Mouse (Mus musculus): ENCODE measurements at regions not wholly inside any gene's neighbourhood (a gene's known extent, or its start where the extent isn't known, plus 50 kb on each side); places are given as distances from the start of the nearest gene placed in this dataset.
"Not testable (repeated sequence)": the region's sequence is repeated elsewhere in the genome, so short reads cannot be mapped to it uniquely, and the experiment has no call there.

DNA sequence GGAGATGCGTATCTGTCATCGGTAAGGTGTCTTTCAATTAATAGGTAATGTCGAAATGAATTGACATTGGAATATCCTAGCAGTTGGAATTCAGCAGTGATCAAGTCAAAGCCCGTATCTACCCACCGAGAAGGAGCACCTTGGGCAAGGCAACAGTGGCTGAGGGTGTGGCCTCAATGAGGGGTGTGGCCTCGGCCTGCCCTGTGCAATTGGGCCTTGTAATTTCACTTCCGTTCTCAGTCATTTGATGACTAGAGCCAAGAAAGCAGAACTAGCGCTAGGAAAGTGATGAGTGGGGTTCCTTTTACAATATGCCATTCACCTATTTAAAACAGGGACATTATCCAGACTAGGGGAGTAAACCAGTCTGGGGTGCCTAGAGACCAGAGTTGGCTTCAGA lies 77.6 kb downstream of the Elovl4 start:
- 55% methylated on average over 8 of the region's 8 CpGs for WGBS
- no peak for DNase-seq (ENCODE audit: low read depth, low spot score)

DNA sequence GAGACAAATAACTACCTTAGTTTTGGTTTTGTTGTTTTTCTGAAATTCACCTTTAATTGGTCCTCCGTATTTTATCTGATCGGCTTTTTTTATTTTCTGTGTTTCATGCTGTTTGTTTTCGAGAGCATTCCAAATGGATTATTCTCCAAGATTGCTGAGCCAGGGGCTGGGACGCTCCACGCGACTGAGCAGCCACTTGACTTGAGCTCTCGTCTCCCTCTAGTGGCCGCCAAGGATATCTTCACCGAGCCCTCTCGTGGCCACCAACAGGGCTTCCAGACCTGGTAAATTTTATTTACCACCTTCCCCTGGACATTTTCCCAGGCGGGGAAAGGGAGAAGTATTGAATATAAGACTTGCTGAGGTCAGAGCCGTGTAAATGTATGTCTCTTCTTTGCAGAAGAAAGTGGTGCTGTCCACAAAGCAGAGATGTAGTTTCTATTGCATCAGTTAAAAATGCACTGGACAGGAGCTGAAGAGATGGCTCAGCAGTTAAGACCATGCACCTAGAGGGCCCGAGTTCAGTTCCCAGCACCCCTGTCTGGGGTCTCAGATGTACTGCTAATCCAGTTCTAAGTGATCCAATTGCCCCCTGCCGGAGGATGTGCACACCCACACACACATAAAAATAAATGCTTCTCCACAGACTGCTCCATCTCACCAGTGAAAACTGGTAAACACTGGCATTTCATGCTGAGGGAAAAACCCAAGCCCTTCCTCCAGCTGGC lies 78.5 kb downstream of the Elovl4 start:
- peak; percentile 13 for DNase-seq (ENCODE audit: low read depth, low spot score)
- WGBS = 10% methylated on average over 14 of the region's 14 CpGs

DNA sequence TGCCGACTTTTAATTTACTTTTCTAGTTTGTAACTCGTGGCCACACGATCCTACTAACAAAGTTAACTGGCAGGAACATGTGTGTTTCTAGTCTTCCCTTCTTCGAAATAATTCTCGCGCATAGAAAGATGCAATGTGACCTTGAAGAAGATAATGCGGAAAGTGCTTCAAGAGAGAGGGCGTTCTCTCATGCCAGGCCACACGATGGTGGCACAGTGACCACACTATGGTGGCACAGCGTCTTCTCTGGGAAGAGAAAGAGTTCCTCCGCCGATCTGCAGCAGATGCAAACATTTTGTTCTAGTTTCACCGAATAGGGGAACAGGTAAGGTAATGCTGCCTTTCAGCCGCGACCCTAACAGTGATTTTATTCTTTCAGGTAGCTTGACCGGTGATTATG lies 79.1 kb downstream of the Elovl4 start:
- no peak for DNase-seq (ENCODE audit: low read depth, low spot score)
- 39% methylated on average over 16 of the region's 16 CpGs for WGBS

DNA sequence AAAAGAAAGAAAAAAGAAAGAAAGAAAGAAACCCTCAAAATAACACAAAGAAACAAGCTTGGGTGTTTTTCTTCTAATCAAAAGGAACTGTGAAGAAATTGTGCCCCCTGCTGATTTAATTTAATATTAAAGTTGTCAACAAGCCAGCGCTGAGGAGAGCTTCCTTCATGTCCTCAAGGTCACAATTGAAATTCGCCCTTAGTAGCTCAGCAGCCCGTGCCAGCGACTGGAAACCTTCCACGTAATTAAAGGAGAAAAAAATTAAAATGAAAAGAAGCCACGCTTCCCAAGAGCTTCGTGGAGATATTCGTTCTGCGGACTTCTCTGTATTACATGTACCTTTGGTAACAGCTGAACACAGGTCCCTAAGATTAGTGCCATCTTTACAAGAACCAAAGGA lies 80.0 kb downstream of the Elovl4 start:
- DNase-seq (ENCODE audit: low read depth, low spot score) = no peak
- WGBS = 51% methylated on average over 9 of the region's 9 CpGs

DNA sequence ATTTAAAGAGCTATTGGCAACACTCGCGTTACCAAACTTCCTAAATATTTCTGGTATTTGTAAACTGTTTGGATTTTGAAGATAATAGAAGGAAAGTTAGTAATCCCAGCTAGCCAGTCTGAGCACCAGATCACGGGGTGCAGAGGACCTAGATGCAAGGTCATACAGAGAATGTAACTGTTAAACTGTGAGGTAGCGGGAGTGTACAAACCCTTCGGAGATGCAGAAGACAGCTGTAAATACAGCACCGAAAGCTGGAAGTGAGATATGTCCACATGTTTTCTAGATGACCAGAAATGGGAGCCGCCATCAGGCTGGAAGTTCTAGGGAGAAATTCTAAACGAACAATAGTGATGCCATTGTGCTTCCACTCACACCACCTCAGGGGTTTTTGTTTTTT lies 80.5 kb downstream of the Elovl4 start:
- WGBS = 62% methylated on average over 8 of the region's 8 CpGs
- DNase-seq (ENCODE audit: low read depth, low spot score) = no peak

DNA sequence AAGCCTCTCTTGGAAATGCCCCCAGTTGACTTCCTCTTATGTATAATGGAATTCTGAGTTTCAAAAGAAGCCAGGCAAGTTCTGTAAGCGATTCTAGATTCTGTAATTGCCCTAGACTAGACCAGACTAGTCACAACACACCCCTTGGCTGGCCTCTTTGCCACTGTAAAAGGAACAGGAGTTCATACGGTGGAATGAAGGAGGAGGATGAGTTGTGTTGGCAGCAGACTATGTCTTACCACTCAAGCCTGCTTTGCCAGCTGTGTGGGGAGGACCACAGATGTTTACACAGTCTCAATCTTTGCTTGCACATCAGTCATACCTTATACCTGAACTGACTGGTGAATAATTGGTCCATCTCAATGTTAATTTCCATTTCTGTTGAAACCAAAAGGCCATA lies 85.1 kb downstream of the Elovl4 start:
- WGBS = 22% methylated on average over 2 of the region's 2 CpGs
- no peak for DNase-seq (ENCODE audit: low read depth, low spot score)

DNA sequence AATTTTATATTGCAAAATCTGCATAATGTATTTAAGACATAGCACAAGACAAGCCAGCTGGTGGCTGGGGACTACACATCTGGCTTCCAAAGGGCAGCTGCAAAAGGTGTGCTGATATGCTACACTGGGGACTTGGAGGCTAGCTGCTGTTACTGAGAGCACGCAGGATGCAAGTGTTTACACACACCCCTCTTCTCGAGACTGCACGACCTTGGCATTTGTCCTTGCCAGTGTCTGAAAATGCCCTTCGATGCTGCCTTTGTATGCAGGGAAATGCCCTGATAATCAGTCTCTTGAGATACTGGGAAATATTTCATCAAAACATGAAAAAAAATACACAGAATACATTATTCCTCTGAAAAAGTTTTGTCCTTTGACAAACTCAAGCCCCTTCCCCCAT lies 86.3 kb downstream of the Elovl4 start:
- no peak for DNase-seq (ENCODE audit: low read depth, low spot score)
- 45% methylated on average over 4 of the region's 4 CpGs for WGBS

DNA sequence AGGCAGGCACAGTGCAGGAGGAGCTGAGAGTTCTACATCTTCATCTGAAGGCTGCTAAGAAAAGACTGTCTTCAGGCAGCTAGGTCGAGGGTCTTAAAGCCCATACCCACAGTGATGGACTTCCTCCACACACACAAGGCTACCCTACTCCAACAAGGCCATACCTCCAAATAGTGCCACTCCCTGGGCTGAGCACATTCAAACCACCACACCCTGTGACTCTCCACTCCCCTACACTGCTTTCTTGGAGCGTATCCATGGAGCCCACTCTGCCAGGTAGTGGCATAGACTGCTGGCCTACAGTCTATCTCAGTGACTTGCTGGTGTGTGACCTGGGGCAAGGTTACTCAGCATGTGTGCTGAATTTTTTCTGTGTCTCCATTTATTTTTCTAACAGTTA lies 88.0 kb downstream of the Elovl4 start:
- WGBS = 80% methylated on average over 2 of the region's 2 CpGs
- not testable (repeated sequence) for DNase-seq (ENCODE audit: low read depth, low spot score)

DNA sequence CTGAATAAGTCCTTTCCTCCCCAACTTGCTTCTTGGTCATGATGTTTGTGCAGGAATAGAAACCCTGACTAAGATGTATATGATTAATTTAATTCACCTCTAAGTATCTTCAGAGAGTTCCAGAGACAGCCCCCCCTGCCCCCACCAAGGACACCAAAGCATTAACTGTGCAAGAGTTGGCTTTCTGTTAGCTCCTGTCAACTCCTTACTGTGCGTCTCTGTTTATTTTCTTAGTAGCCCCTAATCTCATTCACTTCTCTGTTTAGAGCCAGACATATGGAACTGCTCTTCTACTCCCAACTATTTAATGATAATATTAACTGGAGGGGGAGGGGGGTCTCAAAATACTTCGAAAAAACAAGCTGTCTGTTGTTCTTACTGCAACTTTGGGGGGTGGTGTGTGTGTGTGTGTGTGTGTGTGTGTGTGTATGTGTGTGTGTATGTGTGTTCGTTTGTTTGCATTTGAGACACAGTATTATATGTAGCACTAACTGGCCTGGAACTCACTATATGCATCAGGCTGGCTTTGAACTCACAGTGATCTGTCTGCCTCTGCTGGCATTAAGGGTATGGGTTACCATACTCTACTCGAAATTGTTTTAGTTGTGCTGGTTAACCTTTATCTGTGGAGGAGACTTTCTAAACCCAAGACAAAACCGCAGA lies 89.8 kb downstream of the Elovl4 start:
- DNase-seq (ENCODE audit: low read depth, low spot score) = no peak
- WGBS = 58% methylated on average over 5 of the region's 5 CpGs

DNA sequence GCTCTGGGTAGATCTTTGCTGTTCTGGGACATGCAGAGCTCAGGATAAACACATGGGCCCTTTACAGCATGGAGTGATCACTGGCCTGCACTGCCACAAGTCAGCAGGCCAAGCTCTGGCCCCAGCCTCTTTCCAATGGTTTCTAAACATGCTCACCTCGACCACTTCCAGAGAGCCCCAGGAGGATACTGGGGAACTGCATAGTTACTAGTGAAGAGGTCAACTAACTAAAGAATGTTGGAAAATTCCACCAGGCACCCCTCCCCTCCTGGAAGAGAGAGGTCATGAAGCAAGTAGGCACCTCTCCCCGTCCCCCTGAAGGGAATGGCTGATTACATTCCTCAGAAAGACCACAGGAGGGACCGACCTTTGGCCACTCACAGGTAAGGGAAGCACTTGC lies 98.7 kb downstream of the Elovl4 start:
- 53% methylated on average over 3 of the region's 3 CpGs for WGBS
- no peak for DNase-seq (ENCODE audit: low read depth, low spot score)

DNA sequence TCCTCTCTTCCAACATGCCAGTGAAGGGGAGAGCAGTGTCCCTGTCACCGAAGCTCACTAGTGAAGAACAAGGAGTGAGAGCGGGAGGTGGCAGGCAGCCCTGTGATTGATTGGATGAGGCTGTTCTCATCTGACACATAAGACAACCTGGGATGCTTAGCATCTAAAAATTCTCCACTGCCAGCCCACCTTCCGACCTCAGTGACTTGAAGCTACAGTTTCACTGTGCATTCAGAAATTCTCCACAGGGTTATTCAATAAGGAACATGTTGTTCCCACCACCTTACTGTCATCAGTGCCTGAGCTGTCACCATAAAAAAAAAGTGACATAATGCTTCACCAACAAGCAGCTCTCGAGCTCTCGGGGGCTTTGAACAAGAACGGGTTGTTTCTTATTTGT lies 100.0 kb downstream of the Elovl4 start:
- DNase-seq (ENCODE audit: low read depth, low spot score) = no peak
- 81% methylated on average over 6 of the region's 6 CpGs for WGBS

DNA sequence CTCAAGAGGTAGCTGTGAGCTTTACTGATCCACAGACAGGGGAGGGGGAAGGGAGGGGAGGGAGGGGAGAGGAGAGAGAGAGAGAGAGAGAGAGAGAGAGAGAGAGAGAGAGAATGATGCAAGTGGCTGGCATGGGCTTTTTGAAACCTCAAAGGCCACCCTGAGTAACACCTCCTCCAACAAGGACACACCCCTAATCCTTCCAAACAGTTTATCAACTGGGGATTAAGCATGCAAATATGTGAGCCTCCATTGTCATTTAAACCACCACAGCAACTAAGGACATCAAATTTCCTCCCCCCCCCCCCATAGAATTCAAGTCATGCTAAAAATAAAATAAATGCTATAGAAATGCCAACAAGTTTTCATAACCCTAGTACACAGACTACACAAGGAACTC lies 101.9 kb downstream of the Elovl4 start:
- no peak for DNase-seq (ENCODE audit: low read depth, low spot score)

DNA sequence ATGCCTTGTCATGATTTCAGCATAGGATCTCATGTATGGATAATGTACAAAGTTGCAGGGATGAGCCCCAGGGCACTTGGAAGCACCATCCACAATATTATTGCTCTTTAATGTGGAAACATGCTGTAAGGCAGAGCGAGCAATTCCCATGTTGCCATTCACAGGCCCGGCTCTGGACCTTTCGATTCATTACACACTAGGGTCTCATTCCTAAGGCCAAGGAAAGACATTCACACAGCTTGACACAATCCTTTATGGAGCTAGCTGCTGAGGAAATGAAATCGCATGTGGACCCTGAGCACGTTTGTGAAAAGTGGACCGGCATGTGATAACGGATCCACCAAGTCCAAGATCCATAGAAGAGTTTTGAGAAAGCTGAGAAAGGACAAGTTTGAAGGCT lies 105.2 kb downstream of the Elovl4 start:
- DNase-seq (ENCODE audit: low read depth, low spot score) = no peak
- WGBS = 91% methylated on average over 7 of the region's 7 CpGs

DNA sequence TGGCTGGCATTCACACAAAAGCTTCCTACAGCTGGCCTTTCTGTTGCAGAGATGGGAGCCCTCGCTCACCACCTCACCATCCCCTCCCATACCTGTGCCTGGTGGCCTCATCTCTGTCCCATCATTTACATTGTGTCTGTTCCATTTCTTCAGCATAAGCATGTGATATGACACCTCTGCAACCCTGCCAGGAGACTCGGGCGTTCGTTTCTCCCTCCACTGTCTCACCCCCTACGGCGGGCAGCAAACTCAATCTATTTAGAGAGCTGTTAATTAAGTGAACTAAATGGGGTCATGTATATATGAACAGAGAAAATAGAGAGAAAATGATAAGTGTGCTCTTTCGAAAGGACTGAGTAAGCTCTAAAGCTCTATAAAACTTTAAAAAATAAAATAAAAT lies 106.0 kb downstream of the Elovl4 start:
- DNase-seq (ENCODE audit: low read depth, low spot score) = no peak
- WGBS = 87% methylated on average over 7 of the region's 7 CpGs

DNA sequence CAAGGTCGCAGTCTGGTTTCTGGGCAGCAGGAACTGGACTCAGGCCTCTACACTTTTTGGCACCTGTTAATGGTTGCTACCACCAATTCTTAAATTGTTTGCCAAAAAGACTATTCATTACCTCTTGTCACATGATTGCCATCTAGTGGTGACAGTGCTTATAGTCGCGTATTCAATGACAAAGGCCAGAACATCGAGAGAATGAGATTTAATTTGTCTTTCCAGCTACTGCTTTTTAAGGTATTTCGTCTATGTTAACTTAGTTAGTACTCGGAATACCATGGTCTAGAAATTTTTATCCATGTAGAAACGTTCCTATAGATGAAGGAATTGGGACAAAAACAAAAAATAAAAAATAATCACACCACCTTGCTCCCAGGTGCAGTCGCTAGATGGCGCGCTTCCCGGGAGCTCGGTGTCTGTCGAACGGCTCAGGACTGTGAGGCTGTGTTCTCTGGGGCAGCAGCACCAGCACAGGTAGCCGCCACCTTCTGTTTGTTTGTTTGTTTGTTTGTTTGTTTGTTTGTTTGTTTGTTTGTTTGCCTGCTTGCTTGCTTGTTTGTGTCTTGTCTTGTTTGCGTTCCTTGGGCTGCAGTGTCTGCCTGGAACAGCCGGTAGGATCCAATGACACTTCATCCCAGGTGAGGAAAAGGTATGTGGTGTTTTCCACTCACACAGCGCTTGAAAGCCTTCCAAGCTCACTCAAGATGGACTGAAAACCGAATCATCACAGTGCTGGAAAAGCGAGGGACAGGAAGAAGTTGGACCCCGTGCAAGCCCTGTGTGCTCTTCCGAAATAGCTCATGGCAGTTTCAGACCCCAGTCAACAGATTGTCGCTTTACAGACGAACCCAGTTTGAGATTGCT lies 114.5 kb downstream of the Elovl4 start:
- WGBS = 16% methylated on average over 24 of the region's 24 CpGs
- DNase-seq (ENCODE audit: low read depth, low spot score) = peak; percentile 36

Data from large intestine, adult 2 months (tissue).